Mouse (Mus musculus): ENCODE data around the gene Arl8a.

GRCm38 (mm10) chr1:135097441-135097840 is 49.2 kb upstream of the Arl8a start:
- TF ChIP-seq CTCF (IDR thresholded peaks at IDR 0.05; ENCODE audit: insufficient read depth, low read length) (no peak), POLR2A (IDR thresholded peaks at IDR 0.05; ENCODE audit: borderline replicate concordance, extremely low read depth, low read depth, low read length) (no peak)

All from lung, adult 2 months (tissue).